Mouse (Mus musculus) kidney, adult 2 months (tissue): Measurements from ENCODE around the gene Psmd12. TPM values are rescaled to one million over a fixed set of nuclear protein-coding genes. Genes with fewer than 3 reads are reported as not detected.

Experiments used
- DNase-seq: peaks from one replicate; pipeline ENCODE4 v3.0.0; 2021
- H3K27ac ChIP-seq: fragments of 200-500 bp; 2 replicates; pipeline ENCODE4 v1.5.1; 2012; ENCODE audit warnings: low read depth, low read length, control low read depth, inconsistent platforms; ENCODE audit not compliant: insufficient read depth
- H3K27me3 ChIP-seq: fragments of 200-500 bp; replicated peaks from 2 replicates; pipeline ENCODE4 v1.6.1; 2012; ENCODE audit warnings: mild to moderate bottlenecking, moderate library complexity, low read length, inconsistent platforms; ENCODE audit not compliant: control insufficient read depth, insufficient read depth
- H3K36me3 ChIP-seq: fragments of 200-500 bp; 2 replicates; pipeline ENCODE4 v1.6.1; 2012; ENCODE audit warnings: mild to moderate bottlenecking, moderate library complexity, low read length, inconsistent platforms; ENCODE audit not compliant: control insufficient read depth, insufficient read depth
- H3K4me1 ChIP-seq: fragments of 200-500 bp; 2 replicates; pipeline ENCODE4 v1.6.1; 2011; ENCODE audit warnings: low read length; ENCODE audit not compliant: control insufficient read depth, insufficient read depth
- H3K4me3 ChIP-seq: fragments of 200-500 bp; 2 replicates; pipeline ENCODE4 v1.5.1; 2011; ENCODE audit warnings: mild to moderate bottlenecking, low read depth, low read length, control low read depth; ENCODE audit not compliant: insufficient read depth
- CTCF ChIP-seq: fragments of 200-500 bp; conservative IDR thresholded peaks from 2 replicates; pipeline ENCODE4 v1.5.1; 2011; ENCODE audit warnings: low read depth, mild to moderate bottlenecking, control low read depth, low read length, moderate library complexity, mixed read lengths; ENCODE audit not compliant: insufficient read depth, insufficient read length
- POLR2A ChIP-seq: fragments of 200-500 bp; IDR thresholded peaks from one replicate; pipeline ENCODE4 v1.6.1; 2011; ENCODE audit warnings: low read depth, low read length, control low read depth
- WGBS: fragments of 180-500 bp; shearing (Covaris S2); methylation state at CpG from one replicate; pipeline ENCODE4 v1.1.7; 2018; 5-methylcytosine and 5-hydroxymethylcytosine counted together
- polyA plus RNA-seq: library from polyadenylated mRNA; depleted of rRNA; stranded (reverse); fragments of >200 nt; gene quantifications from 2 replicates; pipeline ENCODE4 v1.2.3, GENCODE M21; 2012

The Psmd12 gene
- polyA plus RNA-seq, 1 experiment, result 19.9 TPM

- DNase-seq, result peak; percentile 91
Observed at GRCm38 (mm10) chr11:107451106-107451505, 28.2 kb upstream of the Psmd12 start.

GRCm38 (mm10) chr11:107452053-107452452, 27.2 kb upstream of the Psmd12 start:
- no peaks in the 10 kb centered on the region for H3K27me3 ChIP-seq
- 73% methylated on average over 7 of the region's 7 CpGs for WGBS
- TF ChIP-seq POLR2A (no peak), CTCF (no peak)
- no peak for DNase-seq
- H3K27ac ChIP-seq, result peak overlapping the region; percentile 52
- H3K4me3 ChIP-seq, result no peak overlapping the region
- peaks cover 17% of the 10 kb centered on the region for H3K4me1 ChIP-seq
- no peaks in the 10 kb centered on the region for H3K36me3 ChIP-seq

More at GRCm38 (mm10) chr11:107451106-107451505, 28.2 kb upstream of the Psmd12 start:
- Histone ChIP-seq H3K4me1 (peaks cover 17% of the 10 kb centered on the region), H3K27ac (peak overlapping the region; percentile 52), H3K36me3 (no peaks in the 10 kb centered on the region), H3K27me3 (no peaks in the 10 kb centered on the region), H3K4me3 (no peak overlapping the region)
- 23% methylated on average over 10 of the region's 10 CpGs for WGBS
- no peak for TF ChIP-seq POLR2A
- no peak for TF ChIP-seq CTCF

- Histone ChIP-seq H3K4me3 (no peak overlapping the region), H3K27ac (no peak overlapping the region), H3K4me1 (peaks cover 21% of the 10 kb centered on the region), H3K36me3 (no peaks in the 10 kb centered on the region), H3K27me3 (no peaks in the 10 kb centered on the region)
- 37% methylated on average over 19 of the region's 19 CpGs for WGBS
- no peak for TF ChIP-seq POLR2A
- no peak for TF ChIP-seq CTCF
- DNase-seq, result no peak
Observed at GRCm38 (mm10) chr11:107454546-107455462, 24.5 kb upstream of the Psmd12 start.

DNA sequence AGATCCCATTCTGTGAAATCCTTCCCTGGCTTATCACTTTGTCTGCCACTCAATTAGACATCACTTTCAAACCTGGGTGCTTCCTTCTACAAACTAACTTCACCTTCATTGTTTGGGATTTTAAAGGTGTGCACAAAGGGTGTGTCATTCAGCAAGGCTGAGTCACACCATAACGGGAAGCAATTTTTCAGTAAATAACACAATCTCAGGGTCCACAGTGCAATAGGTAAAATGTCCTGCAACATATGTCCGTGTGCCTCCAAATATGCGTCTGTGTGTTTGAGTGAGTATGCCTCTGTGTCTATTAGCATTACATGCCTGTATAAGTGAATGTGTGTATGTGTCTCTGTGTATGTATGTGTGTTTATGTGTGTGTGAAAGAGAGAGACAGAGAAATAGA, 22.0 kb upstream of the Psmd12 start:
- no peaks in the 10 kb centered on the region for H3K27me3 ChIP-seq
- no peaks in the 10 kb centered on the region for H3K36me3 ChIP-seq
- DNase-seq, result no peak
- H3K27ac ChIP-seq, result no peak overlapping the region
- TF ChIP-seq POLR2A (no peak), CTCF (no peak)
- no peak overlapping the region for H3K4me3 ChIP-seq
- 87% methylated on average over 3 of the region's 3 CpGs for WGBS
- H3K4me1 ChIP-seq, result peaks cover 4% of the 10 kb centered on the region; the same call in 1 of the 2 replicates

DNA sequence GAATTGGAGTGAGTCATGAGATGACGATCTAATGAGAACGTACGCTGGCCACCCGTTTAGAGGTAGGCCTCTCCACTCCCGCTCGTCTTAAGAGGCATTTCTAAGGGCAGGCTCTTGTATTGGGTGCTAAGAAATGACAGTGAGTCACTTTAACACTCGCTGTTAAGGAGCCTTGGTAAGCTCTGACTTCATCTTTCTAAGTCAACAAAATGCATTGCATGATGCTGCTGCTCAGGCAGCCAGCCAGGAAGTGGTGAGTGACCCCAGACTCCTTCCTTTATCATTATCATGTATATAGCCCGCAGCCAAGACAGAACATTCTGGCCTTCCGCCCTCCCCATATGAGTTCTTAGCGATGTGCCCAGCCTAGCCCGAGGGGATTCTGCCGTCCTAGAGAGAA, 21.0 kb upstream of the Psmd12 start:
- no peak for DNase-seq
- H3K27ac ChIP-seq, result no peak overlapping the region

GRCm38 (mm10) chr11:107458986-107459385, 20.3 kb upstream of the Psmd12 start:
- 68% methylated on average over 7 of the region's 7 CpGs for WGBS
- H3K4me1 ChIP-seq, result peaks cover 8% of the 10 kb centered on the region; the same call in 1 of the 2 replicates
- no peaks in the 10 kb centered on the region for H3K36me3 ChIP-seq
- H3K4me3 ChIP-seq, result no peak overlapping the region
- H3K27me3 ChIP-seq, result no peaks in the 10 kb centered on the region
- H3K27ac ChIP-seq, result no peak overlapping the region
- TF ChIP-seq POLR2A, result no peak
- no peak for DNase-seq

More for the DNA sequence above, 21.0 kb upstream of the Psmd12 start:
- Histone ChIP-seq H3K4me3 (no peak overlapping the region), H3K4me1 (0 out of 2 replicates have a peak, but pooled peaks cover 4% of the 10 kb centered on the region), H3K27me3 (no peaks in the 10 kb centered on the region), H3K36me3 (no peaks in the 10 kb centered on the region)
- no peak for TF ChIP-seq POLR2A
- TF ChIP-seq CTCF, result no peak
- WGBS, result 72% methylated on average over 12 of the region's 12 CpGs

DNA sequence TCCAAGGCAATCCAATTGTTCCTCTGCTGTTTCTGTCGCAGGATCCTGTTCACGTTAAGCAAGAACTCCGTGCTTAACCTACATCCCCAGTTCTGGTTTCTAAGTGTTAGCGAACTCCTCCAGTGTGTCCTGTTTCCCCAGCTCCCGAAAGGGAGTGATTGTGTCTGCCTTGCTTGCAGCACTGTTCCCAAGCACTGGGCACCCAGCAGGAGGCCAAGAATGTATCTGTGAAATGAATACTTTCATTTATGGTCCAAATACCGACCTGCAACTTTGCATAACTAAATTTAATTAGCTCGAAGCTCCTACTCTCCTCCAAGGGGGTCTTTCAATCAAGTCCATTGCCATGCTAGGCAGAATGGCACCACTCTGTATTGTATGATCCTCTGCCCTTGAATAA, 19.5 kb upstream of the Psmd12 start:
- no peak overlapping the region for H3K27ac ChIP-seq
- WGBS, result 70% methylated on average over 7 of the region's 7 CpGs
- TF ChIP-seq CTCF (no peak), POLR2A (no peak)
- no peaks in the 10 kb centered on the region for H3K36me3 ChIP-seq
- H3K4me1 ChIP-seq, result peaks cover 10% of the 10 kb centered on the region; the same call in 1 of the 2 replicates
- H3K4me3 ChIP-seq, result no peak overlapping the region
- H3K27me3 ChIP-seq, result no peaks in the 10 kb centered on the region
- DNase-seq, result no peak
